Mouse (Mus musculus): ENCODE measurements at regions not wholly inside any gene's neighbourhood (a gene's known extent, or its start where the extent isn't known, plus 50 kb on each side); places are given as distances from the start of the nearest gene placed in this dataset.

DNA sequence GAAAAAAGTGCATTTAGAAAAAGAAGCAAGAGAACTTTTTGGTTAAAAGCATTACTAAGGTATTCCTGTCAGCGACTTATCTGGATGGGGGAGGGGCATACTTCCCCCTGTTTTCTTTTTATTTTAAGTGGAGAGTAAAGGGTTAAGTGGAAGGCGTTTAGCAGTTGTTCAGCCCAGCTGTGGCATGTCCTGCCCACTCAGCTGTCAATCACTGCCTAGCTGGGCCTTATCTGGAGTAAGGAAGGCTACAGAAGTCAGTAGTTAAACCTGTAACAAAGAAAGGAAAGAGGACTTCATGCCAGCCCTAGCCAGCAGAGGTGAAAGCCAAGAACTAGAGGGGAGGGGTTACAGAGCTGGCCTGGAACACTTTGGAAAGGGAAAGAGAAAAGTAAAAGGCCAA lies 142.6 kb downstream of the Vmn2r96 start:
- DNase-seq, result peak in 1 of 2 experiments; percentile 18

DNA sequence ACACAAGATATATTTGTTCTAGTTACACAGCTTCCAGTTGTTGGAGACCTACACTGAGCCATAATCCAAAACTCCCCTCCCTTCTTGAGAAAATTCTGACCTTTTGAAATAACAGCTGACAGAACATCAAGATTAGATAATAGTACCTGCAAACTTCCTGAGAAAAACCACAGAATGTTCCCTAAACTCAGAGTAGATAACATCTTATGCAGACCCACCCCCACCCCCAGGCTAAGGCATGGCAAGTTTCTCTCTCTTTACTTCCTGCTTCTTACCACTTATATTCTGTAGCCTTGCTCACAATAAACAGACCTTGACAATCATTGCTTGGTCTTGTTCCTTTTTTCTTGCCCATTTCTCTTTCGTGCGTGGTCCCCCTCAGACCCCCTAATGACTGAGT lies 145.3 kb downstream of the Vmn2r96 start:
- DNase-seq, result no peak

DNA sequence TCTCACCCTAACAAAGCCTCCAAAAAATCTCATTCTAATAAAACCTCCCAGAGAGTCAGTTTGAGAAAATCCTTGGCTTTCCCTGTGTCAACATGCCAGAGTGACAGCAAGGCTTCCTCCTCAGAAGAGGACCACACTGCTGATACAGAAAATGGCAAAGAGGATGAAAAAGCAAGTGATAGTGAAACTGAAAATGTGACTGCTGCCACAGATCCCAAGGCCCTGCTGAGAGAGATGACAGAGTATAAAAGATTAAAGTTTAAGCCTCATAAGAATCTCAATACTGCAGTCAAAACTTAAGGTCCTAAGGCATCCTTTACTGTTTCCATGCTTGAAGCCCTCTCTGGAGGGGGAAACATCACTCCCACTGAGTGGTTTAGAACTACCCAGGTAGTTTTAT lies 146.8 kb downstream of the Vmn2r96 start:
- DNase-seq, result no peak
